Mouse (Mus musculus) testis, adult 2 months (tissue): ENCODE results near the gene Gpr12. TPM values are rescaled to one million over a fixed set of nuclear protein-coding genes. Genes with fewer than 3 reads are reported as not detected.
A peak's percentile ranks its signal among the peaks of the same experiment; 100 is the strongest.

Experiments
- H3K27ac ChIP-seq: fragments of 200-500 bp; 2 replicates; pipeline ENCODE4 v1.5.1; 2012; ENCODE audit warnings: low read depth, low read length; ENCODE audit not compliant: control insufficient read depth, insufficient read depth
- H3K27me3 ChIP-seq: fragments of 200-500 bp; 2 replicates; pipeline ENCODE4 v1.6.1; 2012; ENCODE audit warnings: mild to moderate bottlenecking, low read length, moderate library complexity; ENCODE audit not compliant: control insufficient read depth, insufficient read depth
- H3K36me3 ChIP-seq: fragments of 200-500 bp; 2 replicates; pipeline ENCODE4 v1.6.1; 2012; ENCODE audit warnings: mild to moderate bottlenecking, low read length; ENCODE audit not compliant: control insufficient read depth, insufficient read depth
- H3K4me1 ChIP-seq: fragments of 200-500 bp; 2 replicates; pipeline ENCODE4 v1.6.1; 2012; ENCODE audit warnings: low read length; ENCODE audit not compliant: control insufficient read depth, insufficient read depth
- H3K4me3 ChIP-seq: fragments of 200-500 bp; 2 replicates; pipeline ENCODE4 v1.5.1; 2012; ENCODE audit warnings: low read depth, mild to moderate bottlenecking, low read length, moderate library complexity, mixed read lengths; ENCODE audit not compliant: control insufficient read depth
- CTCF ChIP-seq: fragments of 200-500 bp; IDR thresholded peaks from 2 replicates; pipeline ENCODE4 v1.5.1; 2012; ENCODE audit warnings: low read depth, mild to moderate bottlenecking, inconsistent platforms, low read length, moderate library complexity; ENCODE audit not compliant: control insufficient read depth, insufficient read depth, insufficient replicate concordance
- POLR2A ChIP-seq: fragments of 200-500 bp; IDR thresholded peaks from 2 replicates; pipeline ENCODE4 v1.6.1; 2012; ENCODE audit warnings: low read depth, mild to moderate bottlenecking, inconsistent platforms, low read length, moderate library complexity; ENCODE audit not compliant: control insufficient read depth
- polyA plus RNA-seq: library from polyadenylated mRNA; depleted of rRNA; stranded (reverse); fragments of >200 nt; gene quantifications from 2 replicates; pipeline ENCODE4 v1.2.3, GENCODE M21; 2012; rRNA removed

Gene Gpr12
- not detected in 2 replicates for polyA plus RNA-seq

- H3K4me1 ChIP-seq, result peaks cover 13% of the 10 kb centered on the region
- H3K27me3 ChIP-seq, result peaks cover 2% of the 10 kb centered on the region
- no peak within 1 kb of the TSS for H3K27ac ChIP-seq
- peak within 1 kb of the TSS; percentile 56 for H3K4me3 ChIP-seq
- no peaks in the 10 kb centered on the region for H3K36me3 ChIP-seq
- TF ChIP-seq POLR2A, result no peak
Observed at GRCm38 (mm10) chr5:146584478-146585306, at the start of gene Gpr12. TSS of gene Gpr12 (minus strand) at chr5:146585239.

DNA sequence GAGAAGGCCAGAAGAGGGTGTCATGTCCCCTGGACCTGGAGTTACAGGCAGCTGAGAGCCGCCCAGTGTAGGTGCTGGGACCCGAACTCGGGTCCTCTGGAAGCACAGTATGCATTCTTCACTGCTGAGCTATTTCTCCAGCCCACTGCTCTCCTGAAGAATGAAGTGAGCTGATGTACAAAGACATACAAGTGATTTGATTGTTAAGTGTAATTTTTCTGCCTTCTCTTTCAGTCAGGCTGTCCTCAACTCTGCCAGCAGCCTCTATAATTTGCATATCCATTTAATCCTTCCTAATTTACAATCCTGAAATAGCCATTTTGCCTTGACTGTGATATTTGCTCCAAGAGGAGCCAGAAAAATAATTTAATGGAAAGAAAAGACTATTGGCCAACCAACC, 46.6 kb upstream of the Gpr12 start:
- H3K27me3 ChIP-seq, result no peaks in the 10 kb centered on the region
- H3K4me3 ChIP-seq, result no peak overlapping the region
- no peak overlapping the region for H3K27ac ChIP-seq
- TF ChIP-seq CTCF (no peak), POLR2A (no peak)
- H3K36me3 ChIP-seq, result no peaks in the 10 kb centered on the region
- H3K4me1 ChIP-seq, result peaks cover 6% of the 10 kb centered on the region

DNA sequence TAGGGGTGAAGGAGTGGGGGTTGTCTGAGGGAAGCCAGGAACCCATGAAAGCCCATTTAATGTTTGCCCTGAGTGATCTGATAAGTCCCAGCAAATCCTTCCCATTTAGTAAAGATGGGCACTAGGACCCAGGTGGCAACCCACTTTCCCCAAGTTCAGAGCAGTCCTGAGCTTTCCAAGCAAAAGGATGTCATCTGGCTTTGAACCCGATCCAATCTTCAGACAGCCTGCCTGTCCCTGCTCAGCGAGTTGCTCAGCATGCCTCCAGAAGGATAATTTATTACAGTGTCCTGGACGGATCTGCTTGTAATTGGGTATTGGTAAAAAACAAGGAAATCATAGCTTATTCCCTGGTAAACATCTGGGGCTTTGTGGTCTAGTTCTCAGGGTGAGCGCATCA, 45.9 kb upstream of the Gpr12 start:
- H3K27me3 ChIP-seq, result no peaks in the 10 kb centered on the region
- TF ChIP-seq POLR2A (no peak), CTCF (no peak)
- no peak overlapping the region for H3K4me3 ChIP-seq
- no peak overlapping the region for H3K27ac ChIP-seq
- H3K36me3 ChIP-seq, result no peaks in the 10 kb centered on the region
- H3K4me1 ChIP-seq, result peaks cover 6% of the 10 kb centered on the region

GRCm38 (mm10) chr5:146629636-146630035, 44.6 kb upstream of the Gpr12 start:
- Histone ChIP-seq H3K27ac (no peak overlapping the region), H3K4me1 (peaks cover 6% of the 10 kb centered on the region), H3K27me3 (no peaks in the 10 kb centered on the region), H3K4me3 (no peak overlapping the region), H3K36me3 (no peaks in the 10 kb centered on the region)
- TF ChIP-seq CTCF, result no peak

DNA sequence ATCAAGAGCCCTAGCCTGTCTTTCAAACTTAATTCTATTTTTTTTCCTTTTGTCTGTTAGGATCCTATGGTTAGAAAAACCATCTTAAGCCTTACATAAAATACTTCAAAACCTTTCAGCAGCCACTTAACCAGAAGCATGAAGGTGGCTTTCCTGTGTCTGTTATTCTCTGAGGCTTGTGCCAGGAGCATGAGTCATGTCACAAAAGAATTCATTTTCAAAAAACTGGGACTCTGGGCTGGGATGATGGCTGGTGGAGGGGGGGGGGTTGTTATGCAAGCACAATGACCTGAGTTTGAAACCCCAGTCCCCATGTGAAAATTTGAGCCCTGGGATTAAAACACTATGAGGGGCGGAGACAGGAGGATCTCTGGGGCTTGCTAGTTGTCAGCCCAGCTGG, 43.8 kb upstream of the Gpr12 start:
- Histone ChIP-seq H3K36me3 (no peaks in the 10 kb centered on the region), H3K4me3 (no peak overlapping the region), H3K27me3 (no peaks in the 10 kb centered on the region), H3K4me1 (peaks cover 6% of the 10 kb centered on the region), H3K27ac (no peak overlapping the region)
- TF ChIP-seq CTCF, result no peak

DNA sequence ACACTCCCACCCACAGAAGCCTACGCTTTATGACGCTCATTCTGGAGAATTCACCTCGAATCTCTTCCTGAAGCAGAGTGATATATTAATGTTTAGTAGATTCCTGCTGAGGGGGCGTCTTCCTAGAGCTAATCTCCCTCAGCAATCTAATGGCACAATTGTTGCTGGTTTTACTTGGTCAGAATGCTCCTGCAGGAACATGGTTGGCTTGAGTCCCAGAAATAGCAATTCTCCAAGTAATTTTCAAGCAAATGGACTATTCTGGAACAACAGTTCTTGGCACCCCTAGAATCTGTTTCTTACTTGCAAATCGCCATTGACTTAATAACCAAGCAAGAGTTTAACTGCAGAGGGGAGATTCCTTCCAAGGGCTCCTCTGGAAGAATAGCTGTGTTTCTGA, 42.9 kb upstream of the Gpr12 start:
- H3K27ac ChIP-seq, result no peak overlapping the region
- no peaks in the 10 kb centered on the region for H3K36me3 ChIP-seq
- TF ChIP-seq CTCF (no peak), POLR2A (no peak)
- peaks cover 6% of the 10 kb centered on the region for H3K4me1 ChIP-seq
- H3K27me3 ChIP-seq, result no peaks in the 10 kb centered on the region
- H3K4me3 ChIP-seq, result no peak overlapping the region

DNA sequence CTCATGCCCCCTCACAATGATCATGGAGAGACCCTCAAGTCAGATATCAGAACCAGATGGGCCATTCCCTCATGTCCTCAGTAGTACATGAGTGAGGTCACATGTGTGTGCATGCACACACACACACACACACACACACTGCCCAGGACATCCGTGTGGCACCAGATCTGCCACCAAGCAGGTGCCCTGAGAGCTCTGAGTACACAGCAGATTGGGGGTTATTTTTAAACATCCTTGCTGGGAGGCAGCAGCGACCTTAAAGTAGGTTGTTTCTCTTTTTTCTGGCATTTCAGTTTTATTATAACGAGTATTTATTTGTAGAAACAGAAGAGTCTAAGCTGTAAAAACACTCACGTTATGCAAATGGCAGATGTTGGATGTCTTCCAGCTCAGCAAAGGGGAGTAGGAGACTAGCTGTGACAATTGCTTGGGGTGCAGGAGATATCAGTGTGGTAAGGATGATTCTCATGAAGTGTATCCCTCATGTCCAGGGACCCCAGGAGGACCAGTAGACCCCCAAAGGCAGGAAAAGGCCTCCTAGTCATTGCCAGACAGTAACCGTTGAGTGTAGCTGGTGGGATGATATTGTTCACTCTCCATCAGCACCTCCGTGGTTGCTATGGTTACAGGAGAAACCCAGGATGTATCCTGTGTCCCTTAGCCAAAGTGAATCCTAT, 40.7 kb upstream of the Gpr12 start:
- Histone ChIP-seq H3K27ac (no peak overlapping the region), H3K4me3 (no peak overlapping the region), H3K4me1 (peaks cover 4% of the 10 kb centered on the region), H3K36me3 (no peaks in the 10 kb centered on the region), H3K27me3 (no peaks in the 10 kb centered on the region)
- TF ChIP-seq CTCF (no peak), POLR2A (no peak)
